Mouse (Mus musculus) MEL (cell line): ENCODE data around the gene 1110051M20Rik. TPM values are rescaled to one million over a fixed set of nuclear protein-coding genes. Genes with fewer than 3 reads are reported as not detected.

ENCODE experiments used
- DNase-seq: peaks from one replicate; pipeline ENCODE4 v3.0.0; 2011; ENCODE audit warnings: low read depth, low spot score
- H3K27ac ChIP-seq: 2 replicates; pipeline ENCODE4 v1.5.1; 2012; ENCODE audit warnings: low read depth, mild to moderate bottlenecking, control low read depth, low read length, moderate library complexity; ENCODE audit not compliant: control insufficient read depth
- H3K27me3 ChIP-seq, 2 experiments: fragments of 150-350 bp in 1 of 2; sonication (generic) in 1 of 2; 2 replicates each; pipeline ENCODE4 v1.6.1; 2012; ENCODE audit warnings: low read length in 2 of 2, mild to moderate bottlenecking in 2 of 2, improper control_type of control experiment in 1 of 2, moderate library complexity in 1 of 2; ENCODE audit not compliant: insufficient read depth in 2 of 2, control insufficient read depth in 1 of 2
- H3K36me3 ChIP-seq, 2 experiments: 2 replicates each; pipeline ENCODE4 v1.6.1; 2012 to 2014; ENCODE audit warnings: low read length in 2 of 2, improper control_type of control experiment in 1 of 2, inconsistent platforms in 1 of 2, mild to moderate bottlenecking in 1 of 2; ENCODE audit not compliant: insufficient read depth in 2 of 2, control insufficient read depth in 1 of 2
- H3K4me1 ChIP-seq, 2 experiments: fragments of 150-350 bp in 1 of 2; sonication (generic) in 1 of 2; 2 replicates each; pipeline ENCODE4 v1.6.1; 2012; ENCODE audit warnings: low read length in 2 of 2, improper control_type of control experiment in 1 of 2, mild to moderate bottlenecking in 1 of 2; ENCODE audit not compliant: insufficient read depth in 2 of 2, control insufficient read depth in 1 of 2
- H3K4me3 ChIP-seq, 2 experiments: fragments of 150-350 bp in 1 of 2; sonication (generic) in 1 of 2; 2 replicates each; pipeline ENCODE4 v1.5.1; 2012; ENCODE audit warnings: low read depth in 2 of 2, low read length in 2 of 2, mild to moderate bottlenecking in 2 of 2, moderate library complexity in 2 of 2, control low read depth in 1 of 2, improper control_type of control experiment in 1 of 2; ENCODE audit not compliant: control insufficient read depth in 1 of 2, insufficient read depth in 1 of 2
- H3K79me2 ChIP-seq: 2 replicates; pipeline ENCODE4 v1.6.1; 2012; ENCODE audit warnings: mild to moderate bottlenecking, low read length, moderate library complexity; ENCODE audit not compliant: control insufficient read depth, poor library complexity, insufficient read depth
- H3K9ac ChIP-seq: 2 replicates; pipeline ENCODE4 v1.6.1; 2012; ENCODE audit warnings: low read depth, mild to moderate bottlenecking, control low read depth, low read length, moderate library complexity; ENCODE audit not compliant: control insufficient read depth, poor library complexity, severe bottlenecking
- H3K9me3 ChIP-seq: fragments of 150-350 bp; sonication (generic); replicated peaks from 2 replicates; pipeline ENCODE4 v1.6.1; 2012; ENCODE audit warnings: mild to moderate bottlenecking, low read length, improper control_type of control experiment, moderate library complexity; ENCODE audit not compliant: insufficient read depth
- CHD1 ChIP-seq: IDR thresholded peaks from 2 replicates; pipeline ENCODE4 v1.6.1; 2012; ENCODE audit warnings: low read depth, mild to moderate bottlenecking, inconsistent platforms, low read length, improper control_type of control experiment
- CHD2 ChIP-seq: IDR thresholded peaks from 2 replicates; pipeline ENCODE4 v1.6.1; 2011; ENCODE audit warnings: low read length, improper control_type of control experiment
- CTCF ChIP-seq, 3 experiments: IDR thresholded peaks in 2 of 3; conservative IDR thresholded peaks in 1 of 3; 2 replicates each; pipeline ENCODE4 v1.5.1; 2011 to 2012; ENCODE audit warnings: low read length in 3 of 3, low read depth in 2 of 3, mild to moderate bottlenecking in 2 of 3, improper control_type of control experiment in 1 of 3, inconsistent platforms in 1 of 3, mixed read lengths in 1 of 3, moderate library complexity in 1 of 3; ENCODE audit not compliant: control insufficient read depth in 1 of 3, insufficient read depth in 1 of 3, poor library complexity in 1 of 3, severe bottlenecking in 1 of 3
- ELF1 ChIP-seq: IDR thresholded peaks from 2 replicates; pipeline ENCODE4 v1.6.1; 2014; ENCODE audit warnings: low read depth, mild to moderate bottlenecking, inconsistent platforms, low read length, improper control_type of control experiment, moderate library complexity
- EP300 ChIP-seq, 2 experiments: IDR thresholded peaks; 2 replicates each; pipeline ENCODE4 v1.6.1; 2011; ENCODE audit warnings: improper control_type of control experiment in 2 of 2, low read length in 2 of 2, low read depth in 1 of 2, mild to moderate bottlenecking in 1 of 2
- GABPA ChIP-seq: IDR thresholded peaks from 2 replicates; pipeline ENCODE4 v1.6.1; 2012; ENCODE audit warnings: low read depth, mild to moderate bottlenecking, inconsistent platforms, low read length, improper control_type of control experiment, moderate library complexity
- GATA1 ChIP-seq: IDR thresholded peaks from 2 replicates; pipeline ENCODE4 v1.6.1; 2011; ENCODE audit warnings: low read depth, low read length, improper control_type of control experiment
- KAT2A ChIP-seq: conservative IDR thresholded peaks from 2 replicates; pipeline ENCODE4 v1.6.1; 2012; ENCODE audit warnings: low read depth, low read length, improper control_type of control experiment, inconsistent platforms
- MAFK ChIP-seq: IDR thresholded peaks from 2 replicates; pipeline ENCODE4 v1.6.1; 2011; ENCODE audit warnings: low read depth, mild to moderate bottlenecking, low read length, improper control_type of control experiment, borderline replicate concordance
- MXI1 ChIP-seq: IDR thresholded peaks from 2 replicates; pipeline ENCODE4 v1.6.1; 2011; ENCODE audit warnings: mild to moderate bottlenecking, low read depth, low read length, improper control_type of control experiment
- MYB ChIP-seq: IDR thresholded peaks from 2 replicates; pipeline ENCODE4 v1.6.1; 2011; ENCODE audit warnings: mild to moderate bottlenecking, low read depth, low read length, improper control_type of control experiment
- MYC ChIP-seq: IDR thresholded peaks from 2 replicates; pipeline ENCODE4 v1.6.1; 2011; ENCODE audit warnings: low read depth, mild to moderate bottlenecking, low read length, improper control_type of control experiment, moderate library complexity
- NELFE ChIP-seq: IDR thresholded peaks from 2 replicates; pipeline ENCODE4 v1.6.1; 2011; ENCODE audit warnings: low read depth, low read length, improper control_type of control experiment
- RAD21 ChIP-seq: IDR thresholded peaks from 2 replicates; pipeline ENCODE4 v1.6.1; 2011; ENCODE audit warnings: mild to moderate bottlenecking, low read depth, low read length, improper control_type of control experiment
- RCOR1 ChIP-seq: IDR thresholded peaks from 2 replicates; pipeline ENCODE4 v1.6.1; 2012; ENCODE audit warnings: low read depth, mild to moderate bottlenecking, inconsistent platforms, low read length, improper control_type of control experiment
- UBTF ChIP-seq: IDR thresholded peaks from 2 replicates; pipeline ENCODE4 v1.6.1; 2012; ENCODE audit warnings: low read depth, mild to moderate bottlenecking, inconsistent platforms, low read length, improper control_type of control experiment, moderate library complexity, borderline replicate concordance; ENCODE audit not compliant: insufficient read depth
- USF2 ChIP-seq, 2 experiments: IDR thresholded peaks; 2 replicates each; pipeline ENCODE4 v1.6.1; 2011 to 2012; ENCODE audit warnings: improper control_type of control experiment in 2 of 2, low read length in 2 of 2, borderline replicate concordance in 1 of 2, inconsistent platforms in 1 of 2, low read depth in 1 of 2, mild to moderate bottlenecking in 1 of 2; ENCODE audit not compliant: insufficient read depth in 1 of 2
- ZKSCAN1 ChIP-seq: IDR thresholded peaks from 2 replicates; pipeline ENCODE4 v1.6.1; 2012; ENCODE audit warnings: low read depth, mild to moderate bottlenecking, inconsistent platforms, low read length, improper control_type of control experiment, moderate library complexity
- ZMIZ1 ChIP-seq: IDR thresholded peaks from 2 replicates; pipeline ENCODE4 v1.6.1; 2012; ENCODE audit warnings: low read depth, mild to moderate bottlenecking, inconsistent platforms, low read length, improper control_type of control experiment, moderate library complexity
- polyA plus RNA-seq, 2 experiments: library from polyadenylated mRNA; stranded (reverse) in 1 of 2; unstranded in 1 of 2; fragments of >175 nt in 1 of 2; fragments of >200 nt in 1 of 2; gene quantifications; 2 replicates each; pipeline versions ENCODE4 v1.2.1 to v1.2.4; 2012; ENCODE audit warnings: low replicate concordance in 2 of 2, low read depth in 1 of 2; ENCODE audit not compliant: insufficient read length in 2 of 2, insufficient read depth in 1 of 2, missing spikeins in 1 of 2
- total RNA-seq: library from RNA; depleted of rRNA; stranded (reverse); fragments of 300-350 nt; gene quantifications from 2 replicates; pipeline ENCODE4 v1.2.3, GENCODE M21; 2012

1110051M20Rik gene
- total and polyA plus RNA-seq, 3 experiments, result 23.0 to 23.3 TPM; not detected in 1

DNA sequence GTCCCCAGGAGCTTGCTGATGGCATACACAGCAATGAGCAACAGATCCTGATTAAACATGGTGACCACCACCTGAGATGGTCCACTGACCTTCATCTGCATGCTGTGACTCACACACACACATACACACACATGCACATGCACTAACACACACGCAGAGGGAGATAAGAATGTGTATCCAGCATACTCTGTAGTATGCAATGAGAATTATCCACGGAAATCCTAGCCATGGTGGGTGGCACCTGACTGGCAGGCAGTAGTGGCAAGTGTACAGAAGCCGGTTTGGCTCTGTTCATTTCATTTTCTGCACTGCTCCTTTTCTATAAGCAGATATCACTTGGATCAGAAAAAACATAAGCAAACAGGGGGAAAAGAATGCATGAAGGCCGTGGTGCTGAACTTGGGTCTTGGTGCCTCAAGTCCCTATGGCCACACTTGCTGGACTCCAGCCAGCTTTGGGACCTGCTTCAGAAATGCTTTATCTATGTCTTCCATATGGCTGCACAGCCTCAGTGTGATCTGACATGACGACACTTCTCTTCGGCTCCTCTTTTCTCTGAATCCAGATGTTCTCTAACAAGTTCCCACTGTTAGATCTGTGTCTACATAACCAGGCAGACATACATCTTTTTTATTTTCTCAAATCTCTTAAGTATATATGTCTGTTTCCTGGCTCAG lies 89.6 kb downstream of the 1110051M20Rik start (continued):
- TF ChIP-seq CTCF (IDR thresholded peaks at IDR 0.05 in 2 of 3, conservative IDR thresholded peaks at IDR 0.05 in 1 of 3; ENCODE audit: control insufficient read depth in 1 of 3, insufficient read depth in 1 of 3, low read depth in 2 of 3, low read length in 3 of 3, poor library complexity in 1 of 3, severe bottlenecking in 1 of 3) (no peak), GATA1 (peak; percentile 93), RAD21 (no peak), MAFK (no peak), KAT2A (no peak), MYB (no peak), CHD2 (no peak), MXI1 (0 out of 2 replicates have a peak, but pooled peaks have one; percentile 36), EP300 (IDR thresholded peaks at IDR 0.05; ENCODE audit: low read depth in 1 of 2, low read length in 2 of 2) (peak; percentile 87 to 88), MYC (no peak), CHD1 (no peak), RCOR1 (no peak), NELFE (no peak), ZMIZ1 (no peak), USF2 (IDR thresholded peaks at IDR 0.05; ENCODE audit: borderline replicate concordance in 1 of 2, insufficient read depth in 1 of 2, low read depth in 1 of 2, low read length in 2 of 2) (no peak), ELF1 (no peak), UBTF (no peak), ZKSCAN1 (no peak)

DNA sequence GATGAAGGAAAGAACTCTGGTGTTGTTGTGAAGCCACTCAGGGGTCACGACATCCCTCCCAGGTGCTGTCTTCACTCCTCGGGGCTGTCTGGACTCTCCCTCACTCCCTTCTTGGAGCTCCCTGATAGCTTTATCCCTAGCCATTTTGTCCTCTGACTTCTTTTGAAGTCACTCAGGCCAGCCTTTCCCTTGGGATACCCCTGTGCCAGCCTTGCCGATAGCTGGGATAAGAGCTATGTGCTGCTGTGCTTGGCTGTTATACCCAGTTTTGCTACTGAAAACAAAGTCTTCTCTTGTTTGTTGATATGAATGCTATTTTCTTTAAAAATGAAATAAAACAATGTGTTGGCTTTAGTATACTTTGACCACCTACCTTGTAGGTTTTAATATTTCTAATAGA lies 90.7 kb downstream of the 1110051M20Rik start:
- TF ChIP-seq KAT2A, result no peak
- TF ChIP-seq UBTF, result no peak
- no peak for TF ChIP-seq EP300 (IDR thresholded peaks at IDR 0.05; ENCODE audit: low read depth in 1 of 2, low read length in 2 of 2)
- no peak for TF ChIP-seq GABPA
- no peak for TF ChIP-seq MXI1
- no peak for DNase-seq

More for the DNA sequence above, 90.7 kb downstream of the 1110051M20Rik start:
- H3K36me3 ChIP-seq, result peaks cover 0 to 17% of the 10 kb centered on the region in 2 experiments; a peak in 2 of 4 replicates
- no peak overlapping the region for H3K4me3 ChIP-seq
- no peak overlapping the region for H3K27ac ChIP-seq
- H3K4me1 ChIP-seq, result peaks cover 2 to 9% of the 10 kb centered on the region in 2 experiments
- no peaks in the 10 kb centered on the region for H3K9me3 ChIP-seq
- no peaks in the 10 kb centered on the region for H3K27me3 ChIP-seq
- H3K9ac ChIP-seq, result no peak overlapping the region
- H3K79me2 ChIP-seq, result no peaks in the 10 kb centered on the region
